Mouse (Mus musculus) heart, adult 9 months (tissue): ENCODE data around the gene Wars2.

Experiments
- DNase-seq, 2 experiments: peaks; one replicate each; pipeline ENCODE4 v3.0.0; 2022; ENCODE audit warnings: low spot score in 2 of 2

Gene Wars2

GRCm38 (mm10) chr3:99188097-99188496 is 47.2 kb downstream of the Wars2 start:
- DNase-seq: no peak

GRCm38 (mm10) chr3:99193576-99193975 is 52.7 kb downstream of the Wars2 start:
- DNase-seq: no peak

- no peak for DNase-seq
Observed at GRCm38 (mm10) chr3:99203331-99203730, 62.5 kb downstream of the Wars2 start.

GRCm38 (mm10) chr3:99208416-99208815 is 67.5 kb downstream of the Wars2 start:
- no peak for DNase-seq

- DNase-seq: no peak
Observed at GRCm38 (mm10) chr3:99211105-99211698, 70.3 kb downstream of the Wars2 start.

GRCm38 (mm10) chr3:99227807-99228206 is 86.9 kb downstream of the Wars2 start:
- DNase-seq: no peak

GRCm38 (mm10) chr3:99233393-99234318 is 92.8 kb downstream of the Wars2 start:
- no peak for DNase-seq

GRCm38 (mm10) chr3:99234319-99234869 is 93.5 kb downstream of the Wars2 start:
- no peak for DNase-seq

GRCm38 (mm10) chr3:99235116-99235803 is 94.4 kb downstream of the Wars2 start:
- DNase-seq: no peak

- no peak for DNase-seq
Observed at GRCm38 (mm10) chr3:99235804-99236755, 95.2 kb downstream of the Wars2 start.

GRCm38 (mm10) chr3:99238691-99239090 is 97.8 kb downstream of the Wars2 start:
- no peak for DNase-seq

GRCm38 (mm10) chr3:99239301-99240045 is 98.6 kb downstream of the Wars2 start:
- DNase-seq: no peak

GRCm38 (mm10) chr3:99240213-99240720 is 99.4 kb downstream of the Wars2 start, which contains the start of gene Tbx15:
TSS of gene Tbx15 (plus strand) at chr3:99240381.
- no peak for DNase-seq

GRCm38 (mm10) chr3:99240811-99241738 is 100.2 kb downstream of the Wars2 start:
- no peak for DNase-seq

- DNase-seq: no peak
Observed at GRCm38 (mm10) chr3:99242481-99242880, 101.6 kb downstream of the Wars2 start.

GRCm38 (mm10) chr3:99245341-99245740 is 104.5 kb downstream of the Wars2 start:
- no peak for DNase-seq

- DNase-seq: no peak
Observed at GRCm38 (mm10) chr3:99246629-99247028, 105.8 kb downstream of the Wars2 start.

- DNase-seq: no peak
Observed at GRCm38 (mm10) chr3:99247586-99247985, 106.7 kb downstream of the Wars2 start.
